Mouse (Mus musculus): Measurements from ENCODE around the gene Mapkap1.

The Mapkap1 gene

DNA sequence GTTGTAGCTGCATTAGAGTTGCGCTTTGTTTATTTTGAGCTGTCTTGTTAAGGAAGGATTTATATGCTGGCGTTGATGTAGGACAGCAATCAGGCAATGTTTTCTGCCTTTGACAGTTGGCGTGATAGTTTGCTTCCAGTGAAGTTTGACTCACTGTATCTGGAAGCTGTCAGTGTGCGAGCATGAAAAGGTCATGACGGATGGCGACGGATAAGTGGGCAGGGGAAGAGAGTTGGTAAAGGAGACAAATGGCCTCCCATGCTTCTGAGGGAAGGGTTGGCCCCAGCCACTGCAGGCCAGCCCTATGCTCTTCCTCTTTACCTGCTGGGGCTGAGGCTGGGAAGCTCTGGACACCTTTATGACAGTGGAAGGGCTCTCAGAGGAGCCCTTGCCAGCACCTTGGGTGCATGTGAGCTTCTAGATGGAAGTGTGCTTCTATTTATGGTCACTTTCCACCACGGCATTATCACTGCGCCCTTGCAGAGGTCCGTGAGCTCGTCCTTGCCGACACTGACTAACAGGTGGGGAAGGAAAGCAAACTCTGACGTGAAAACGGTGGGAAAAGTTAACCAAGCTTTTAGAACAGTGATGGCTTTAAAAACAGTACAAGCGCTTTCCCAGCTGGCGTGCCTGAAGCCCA lies 185.3 kb downstream of the Mapkap1 start:
- no peak for DNase-seq (ENCODE audit: low spot score)

DNA sequence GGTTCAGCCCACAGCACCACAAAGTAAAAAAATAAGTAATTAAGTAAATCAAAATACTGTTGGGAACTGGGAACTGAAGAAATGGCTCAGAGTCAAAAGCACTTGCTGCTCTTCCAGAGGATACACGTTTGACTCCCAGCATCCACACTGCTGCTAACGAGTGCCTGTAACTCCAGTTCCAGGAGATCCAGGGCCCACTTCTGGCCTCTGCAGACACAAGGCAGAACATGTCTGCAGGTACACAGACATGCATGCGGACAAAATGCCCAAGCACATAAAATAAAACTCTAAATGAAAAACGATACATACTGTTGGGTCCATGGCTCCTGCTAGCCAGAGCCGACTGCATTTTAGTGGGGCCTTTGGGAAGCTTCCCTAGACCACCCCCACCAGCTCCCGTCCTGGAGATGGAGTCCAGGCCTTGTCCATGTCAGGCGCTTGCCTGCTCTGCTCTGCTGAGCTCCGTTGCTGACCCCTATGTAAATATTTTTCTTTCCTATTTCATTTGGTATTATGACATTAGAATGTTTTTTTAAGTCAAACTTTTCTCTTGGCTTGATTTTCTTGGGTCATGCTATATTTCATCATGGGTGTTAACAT lies 185.9 kb downstream of the Mapkap1 start:
- no peak for DNase-seq (ENCODE audit: low spot score)

DNA sequence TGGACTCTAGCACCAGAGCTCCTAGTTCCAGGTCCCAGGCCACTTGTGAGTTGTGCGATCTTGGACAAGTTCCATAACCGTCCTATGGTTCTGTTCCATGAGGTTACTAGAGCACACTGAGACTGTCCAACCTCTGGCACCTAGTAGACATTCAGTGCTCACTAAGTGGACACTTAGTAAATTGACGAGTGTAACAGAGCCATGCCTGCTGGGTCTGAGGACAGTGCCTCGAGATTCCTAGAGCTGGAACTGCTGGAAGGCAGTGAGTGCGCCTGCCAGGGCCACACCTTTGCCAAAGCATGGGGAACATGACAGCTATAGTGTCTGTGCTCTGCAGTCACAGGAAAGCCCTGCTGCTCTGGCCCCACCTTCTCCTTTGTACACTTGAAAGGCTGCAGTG lies 187.4 kb downstream of the Mapkap1 start:
- DNase-seq (ENCODE audit: low spot score) = no peak

DNA sequence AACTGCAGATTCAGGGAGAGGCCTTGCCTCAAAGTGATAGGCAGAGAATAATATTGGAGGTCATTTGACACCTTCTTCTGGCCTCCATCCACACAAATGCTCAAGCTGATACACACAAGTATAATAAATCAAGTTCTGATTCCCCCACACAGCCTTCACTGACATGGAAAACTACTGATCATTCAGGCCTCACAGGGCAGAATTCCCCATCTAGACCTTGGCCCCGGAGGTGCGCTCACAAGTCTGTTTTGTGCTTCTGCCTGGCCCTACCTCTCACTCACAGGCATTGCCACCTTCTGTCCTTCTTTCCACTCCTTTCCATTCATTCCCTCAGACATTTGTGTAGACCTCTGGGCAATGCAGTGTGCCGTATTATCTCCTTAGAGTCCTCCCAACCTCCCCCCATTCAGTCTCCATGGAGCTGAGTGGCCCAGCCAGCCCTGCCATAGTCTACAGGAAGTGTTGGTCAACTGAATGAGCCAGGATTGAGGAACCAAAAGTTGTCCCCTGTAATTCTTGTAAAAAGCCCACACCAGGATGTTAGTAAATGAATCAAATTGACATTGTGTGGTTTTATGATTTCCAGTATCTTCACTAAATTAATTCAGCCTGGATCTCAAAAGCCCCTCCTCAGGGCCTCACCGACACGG lies 193.2 kb downstream of the Mapkap1 start:
- DNase-seq (ENCODE audit: low spot score) = no peak

DNA sequence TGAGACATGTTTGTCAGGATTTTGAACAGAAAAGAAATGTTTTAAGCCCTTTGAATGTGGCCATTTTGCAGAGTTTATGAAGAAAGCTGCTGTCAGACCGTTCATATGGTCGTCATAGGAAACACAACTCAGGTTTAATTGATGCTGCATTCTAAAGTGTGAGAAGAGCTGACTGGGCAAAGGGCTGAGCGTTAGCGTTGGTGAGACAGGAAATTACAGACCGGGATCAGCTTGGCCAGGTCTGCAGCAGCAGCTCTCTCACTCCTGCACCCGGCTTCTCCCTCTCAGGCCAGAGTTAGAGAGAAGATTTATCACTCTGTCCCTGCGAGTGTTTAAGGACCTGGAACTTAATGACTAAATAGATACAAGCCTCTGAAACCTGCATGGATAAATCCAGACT lies 194.2 kb downstream of the Mapkap1 start:
- DNase-seq (ENCODE audit: low spot score) = no peak

DNA sequence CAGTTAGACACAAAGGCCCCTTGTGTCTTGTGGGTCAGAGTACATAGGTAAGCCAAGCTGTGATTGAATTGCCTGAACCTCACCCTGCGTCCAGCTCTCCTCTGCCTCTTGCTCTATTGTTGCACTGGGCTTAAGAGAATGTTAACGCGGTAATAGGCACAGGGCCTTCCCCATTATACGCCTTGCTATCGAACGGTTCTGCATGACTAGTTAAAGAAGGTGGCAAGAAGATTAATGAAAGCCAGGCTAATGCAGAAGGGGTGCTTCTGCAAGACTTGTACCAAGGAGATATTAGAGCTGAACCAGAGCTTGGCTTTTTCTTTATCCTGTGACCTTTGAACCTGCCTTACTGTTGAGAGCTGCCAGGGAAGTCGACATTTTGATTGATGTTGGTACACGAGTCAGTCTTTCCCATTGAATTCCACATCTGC lies 195.6 kb downstream of the Mapkap1 start:
- DNase-seq (ENCODE audit: low spot score) = no peak

DNA sequence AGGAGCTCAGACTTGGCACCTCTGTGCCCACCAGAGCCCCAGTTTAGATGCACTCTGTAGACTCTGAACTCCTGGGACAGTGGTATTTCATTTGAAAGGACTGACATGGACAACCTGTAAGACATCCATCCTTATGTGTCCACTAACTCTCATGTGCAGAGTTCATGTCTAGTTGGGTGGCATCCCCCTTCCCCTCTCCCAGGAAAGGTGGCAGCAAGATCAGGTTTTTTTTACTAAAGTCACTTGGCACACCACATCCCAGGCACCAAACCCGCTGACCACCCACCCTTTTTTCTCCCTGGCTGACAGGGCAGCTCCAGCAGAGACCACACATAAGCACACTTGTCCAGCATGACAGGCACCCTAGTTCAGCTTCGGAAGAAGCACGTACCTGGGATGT lies 196.3 kb downstream of the Mapkap1 start:
- no peak for DNase-seq (ENCODE audit: low spot score)

DNA sequence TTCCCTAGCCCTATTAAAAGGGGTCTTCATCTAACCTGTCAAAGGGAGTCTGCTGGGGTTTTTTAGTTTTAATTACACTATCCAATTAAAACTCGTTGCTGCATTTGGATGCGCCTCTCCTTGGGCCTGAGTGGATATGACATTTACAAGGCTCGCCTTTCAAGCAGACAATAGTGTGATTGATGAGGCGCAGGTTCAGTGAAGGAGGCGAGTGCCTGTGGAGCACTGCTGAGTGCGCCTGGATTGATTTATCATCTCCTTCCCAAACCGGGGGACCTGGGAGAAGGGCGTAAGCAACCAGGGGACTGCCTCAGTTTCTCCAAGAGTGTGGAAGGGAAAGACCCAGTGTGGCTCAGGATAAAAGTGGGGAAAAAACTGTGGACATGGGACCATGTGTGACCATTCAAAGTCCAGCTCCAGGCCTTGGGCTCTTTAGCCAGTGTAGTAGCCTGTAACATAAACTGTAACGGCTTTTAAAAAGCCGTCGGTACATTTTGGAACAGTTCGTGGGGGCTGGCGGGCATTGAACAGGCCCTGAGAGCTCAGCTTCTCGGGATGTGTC lies 197.2 kb downstream of the Mapkap1 start:
- no peak for DNase-seq (ENCODE audit: low spot score)

DNA sequence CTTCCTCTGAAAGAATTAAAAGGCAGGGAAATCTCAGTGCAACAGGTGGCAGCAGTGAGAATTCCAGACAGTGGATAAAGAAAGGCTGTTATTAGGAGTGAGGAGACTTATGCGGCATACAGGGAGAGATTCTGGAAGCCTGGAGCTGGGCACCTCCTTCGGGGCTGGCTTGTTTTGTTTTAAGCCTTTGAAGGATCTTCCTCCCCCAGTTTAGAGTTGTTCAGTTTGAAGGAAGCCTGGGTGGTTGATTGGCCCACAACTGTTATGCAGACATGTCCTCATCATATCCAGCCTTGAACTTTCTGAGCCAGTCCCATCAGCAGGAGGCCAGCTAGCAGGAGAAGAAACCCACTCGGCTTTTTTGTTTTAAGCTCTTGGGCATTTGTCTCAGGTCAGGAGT lies 198.5 kb downstream of the Mapkap1 start:
- no peak for DNase-seq (ENCODE audit: low spot score)

DNA sequence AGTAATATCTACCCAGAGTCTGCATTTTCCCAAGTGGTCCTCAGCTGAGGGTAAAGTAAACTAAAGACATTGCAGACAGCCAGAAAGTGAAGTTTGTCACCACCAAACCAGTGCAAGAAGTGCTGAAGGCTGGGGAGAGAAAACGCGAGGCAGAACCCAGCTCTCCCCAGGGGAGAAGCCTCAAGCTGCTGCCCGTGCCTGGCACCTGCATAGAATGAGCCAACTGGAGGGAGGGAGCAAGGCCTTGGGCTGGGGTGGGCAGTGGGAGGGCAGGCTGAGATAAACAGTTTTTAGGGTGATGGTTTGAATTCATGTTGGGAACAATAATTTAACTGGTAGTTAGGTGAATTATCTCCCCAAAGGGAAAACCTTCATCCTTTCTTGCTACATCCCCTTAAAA lies 202.3 kb downstream of the Mapkap1 start:
- no peak for DNase-seq (ENCODE audit: low spot score)

DNA sequence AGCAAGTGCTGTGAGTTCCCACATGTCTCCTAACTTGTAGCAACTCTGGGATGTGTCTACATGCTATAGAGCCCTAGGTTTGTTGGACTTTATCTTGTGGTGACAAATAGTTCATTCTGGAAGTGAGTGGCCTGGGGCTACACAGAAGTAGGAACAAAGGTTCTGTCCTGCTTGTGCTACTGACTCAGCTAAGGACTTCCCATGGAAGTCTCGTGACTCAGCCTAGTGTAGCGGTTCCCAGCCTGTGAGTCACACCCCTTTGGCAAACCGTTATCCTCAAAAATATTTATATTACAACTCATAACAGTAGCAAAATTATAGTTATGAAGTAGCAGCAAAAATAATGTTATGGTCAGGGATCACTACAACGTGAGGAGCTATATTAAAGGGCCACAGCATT lies 202.9 kb downstream of the Mapkap1 start:
- no peak for DNase-seq (ENCODE audit: low spot score)

DNA sequence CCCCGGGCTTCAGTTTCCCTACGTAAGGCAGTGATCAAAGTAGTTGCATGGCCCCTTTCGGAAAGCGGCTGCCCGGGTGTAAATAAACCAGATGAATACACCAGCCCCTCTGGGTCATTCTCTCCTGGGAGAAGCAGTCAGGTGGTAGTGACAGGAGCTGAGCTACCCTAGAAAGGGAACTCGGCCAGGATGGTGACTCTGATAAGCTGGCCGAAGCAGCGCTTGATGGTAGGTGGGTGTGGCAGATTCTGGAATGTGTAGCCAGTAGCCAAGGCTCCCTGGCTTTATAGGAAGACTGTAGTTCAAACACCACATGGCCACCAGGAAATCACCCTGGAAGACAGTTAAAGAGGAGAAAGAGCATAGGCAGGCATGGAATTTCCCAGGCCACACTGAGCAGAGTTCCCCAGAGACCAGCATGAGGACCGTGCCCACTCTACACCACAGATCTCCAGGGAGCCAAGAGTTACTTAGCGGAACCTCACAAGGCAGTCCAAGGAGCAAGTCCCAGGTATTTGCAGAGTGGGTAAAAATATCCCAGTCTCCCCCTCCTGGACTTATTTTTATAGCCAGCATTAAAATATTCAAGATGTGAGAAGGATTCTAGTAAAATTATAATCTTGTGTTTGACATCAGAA lies 214.3 kb downstream of the Mapkap1 start:
- DNase-seq (ENCODE audit: low spot score) = no peak

DNA sequence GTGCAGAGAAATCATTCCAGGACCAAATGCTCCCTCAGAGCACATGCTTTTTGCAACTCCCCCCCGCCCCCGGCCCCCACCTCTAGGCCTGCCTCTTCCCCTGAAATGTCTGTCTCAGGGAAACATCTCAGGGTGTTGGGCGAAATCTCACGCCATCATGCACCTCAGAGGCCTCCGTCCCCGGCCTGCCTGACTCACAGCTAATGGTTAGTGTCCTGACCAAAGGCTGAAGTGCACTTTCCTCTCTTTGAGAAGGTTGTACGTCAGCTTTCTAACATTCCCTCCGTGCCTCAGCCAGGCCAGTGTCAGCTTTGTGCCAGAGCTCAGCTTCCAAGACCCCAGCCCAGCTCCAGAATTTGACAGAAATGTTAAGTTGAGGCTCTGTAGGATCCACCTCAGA lies 214.9 kb downstream of the Mapkap1 start:
- no peak for DNase-seq (ENCODE audit: low spot score)

DNA sequence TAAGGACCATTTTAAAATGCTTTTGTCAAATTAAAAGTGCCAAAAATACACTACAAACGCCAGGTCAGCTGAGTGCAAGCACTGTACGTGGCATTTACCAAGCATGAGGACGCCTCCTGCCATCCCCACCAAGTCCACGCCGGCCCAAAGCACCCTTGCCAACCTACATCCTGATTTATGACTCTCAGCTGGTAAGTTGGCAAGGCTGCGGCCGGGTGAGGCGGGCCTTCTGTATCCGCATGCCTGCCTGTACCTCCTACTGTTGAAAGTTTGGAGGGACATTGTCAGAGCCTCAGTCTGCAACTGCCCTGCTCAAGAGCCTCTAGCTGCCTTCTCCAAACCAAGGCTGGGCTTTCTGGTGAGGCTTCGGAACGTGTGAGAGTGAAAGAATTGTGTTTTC lies 215.9 kb downstream of the Mapkap1 start:
- no peak for DNase-seq (ENCODE audit: low spot score)

DNA sequence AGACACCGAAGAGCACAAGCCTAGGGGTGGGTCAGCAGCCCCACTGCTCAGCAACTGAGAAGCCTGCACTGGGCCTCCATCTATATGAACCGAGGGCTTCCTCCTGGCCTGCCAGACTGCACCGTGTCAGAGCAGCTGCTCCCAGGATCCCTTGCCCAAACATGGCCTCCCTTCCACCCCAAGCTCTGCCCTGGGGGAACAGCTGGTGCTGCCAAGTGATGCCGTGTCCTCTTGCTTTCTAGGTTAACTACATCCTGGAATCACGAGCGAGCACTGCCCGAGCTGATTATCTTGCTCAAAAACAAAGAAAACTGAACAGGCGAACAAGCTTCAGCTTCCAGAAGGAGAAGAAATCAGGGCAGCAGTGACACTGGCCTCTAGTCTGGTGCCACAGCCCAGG lies 216.6 kb downstream of the Mapkap1 start:
- no peak for DNase-seq (ENCODE audit: low spot score)

DNA sequence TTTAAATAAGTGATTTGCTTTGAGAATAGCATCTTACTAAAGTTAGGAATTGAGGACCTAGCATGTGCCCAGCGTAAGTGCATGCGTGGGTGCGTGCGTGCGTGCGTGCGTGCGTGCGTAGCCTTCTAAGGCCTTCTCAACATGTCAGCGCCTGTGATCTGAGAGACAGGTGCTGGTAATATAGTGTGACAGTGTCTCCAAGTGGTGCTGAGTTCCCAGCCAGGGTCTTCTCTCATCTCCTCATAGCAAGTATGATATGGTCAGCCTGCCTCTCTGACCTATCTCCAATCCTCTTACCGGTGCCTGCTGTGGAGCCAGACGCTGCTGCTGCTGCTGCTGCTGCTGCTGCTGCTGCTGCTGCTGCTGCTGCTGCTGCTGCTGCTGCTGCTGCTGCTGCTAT lies 217.5 kb downstream of the Mapkap1 start:
- DNase-seq (ENCODE audit: low spot score) = no peak

DNA sequence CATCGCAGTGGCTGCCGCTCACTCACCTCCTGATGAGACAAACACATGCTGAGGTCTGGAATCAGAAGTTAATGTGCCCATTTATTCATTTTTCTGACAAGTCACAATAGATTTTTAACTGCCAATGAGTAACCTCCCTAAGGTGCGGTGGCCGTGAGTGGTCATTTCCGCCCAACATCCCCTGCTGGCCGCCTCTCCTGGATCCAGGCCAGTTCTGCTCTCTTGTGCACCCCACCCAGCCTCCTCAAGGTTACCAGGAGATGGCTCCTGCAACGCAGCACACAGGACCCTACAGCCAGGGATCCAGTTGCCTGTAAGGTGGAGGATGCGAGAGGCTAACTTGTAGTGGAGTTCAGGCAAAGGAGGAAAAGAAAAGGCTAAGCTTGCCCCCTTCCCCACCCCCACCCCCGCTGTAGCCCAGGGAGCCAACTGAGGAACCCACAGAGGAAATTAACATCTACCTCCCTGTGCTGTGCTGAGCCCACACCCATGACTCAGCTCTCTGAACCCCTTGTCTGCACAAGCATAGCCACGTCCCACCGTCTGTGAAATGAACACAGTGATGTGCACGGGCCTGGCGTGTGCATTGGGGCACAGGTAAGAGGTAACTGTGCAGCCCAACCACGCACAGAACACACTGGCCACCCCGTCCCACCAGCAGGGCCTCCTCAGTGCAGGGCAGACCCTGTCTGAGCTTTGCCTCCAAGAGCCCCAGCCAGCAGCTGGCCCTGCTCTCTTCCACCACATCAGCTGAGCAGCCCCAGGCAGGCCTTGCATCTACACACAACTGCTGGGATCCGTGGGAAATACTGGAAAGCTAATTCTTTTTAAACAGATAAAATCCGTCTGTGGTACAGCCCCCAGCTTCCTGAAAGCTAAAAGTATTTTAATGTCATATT lies 221.0 kb downstream of the Mapkap1 start:
- DNase-seq (ENCODE audit: low spot score) = no peak

DNA sequence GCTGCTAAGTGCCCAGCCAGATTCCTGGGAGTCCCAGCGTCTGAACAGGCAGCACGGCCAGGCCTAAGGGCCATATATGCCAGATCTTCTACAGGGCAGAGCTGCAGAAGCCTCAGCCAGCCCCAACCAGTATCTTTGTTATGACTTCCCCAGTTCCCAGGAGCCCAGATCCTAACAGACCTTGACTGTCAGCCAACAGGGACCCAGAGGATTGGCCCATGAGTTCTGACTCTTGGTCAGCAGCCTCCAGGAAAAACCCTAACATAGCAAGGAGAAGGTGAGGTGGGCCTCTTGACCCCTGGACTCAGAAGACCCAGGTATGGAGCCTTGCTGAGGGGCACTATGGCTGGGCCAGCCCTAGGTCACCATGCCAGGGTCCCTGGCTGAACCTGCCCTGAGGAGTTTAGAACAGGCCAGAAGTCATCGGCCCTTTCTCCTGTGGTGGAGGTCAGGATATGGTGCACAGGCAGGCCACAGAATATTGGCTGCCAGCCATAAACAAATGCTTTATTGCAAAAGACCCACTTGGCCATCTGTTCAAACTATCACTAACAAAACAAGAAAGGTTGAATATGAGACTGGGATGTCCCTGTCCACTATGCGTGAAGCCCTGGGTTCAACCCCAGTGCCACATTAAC lies 222.5 kb downstream of the Mapkap1 start:
- no peak for DNase-seq (ENCODE audit: low spot score)

DNA sequence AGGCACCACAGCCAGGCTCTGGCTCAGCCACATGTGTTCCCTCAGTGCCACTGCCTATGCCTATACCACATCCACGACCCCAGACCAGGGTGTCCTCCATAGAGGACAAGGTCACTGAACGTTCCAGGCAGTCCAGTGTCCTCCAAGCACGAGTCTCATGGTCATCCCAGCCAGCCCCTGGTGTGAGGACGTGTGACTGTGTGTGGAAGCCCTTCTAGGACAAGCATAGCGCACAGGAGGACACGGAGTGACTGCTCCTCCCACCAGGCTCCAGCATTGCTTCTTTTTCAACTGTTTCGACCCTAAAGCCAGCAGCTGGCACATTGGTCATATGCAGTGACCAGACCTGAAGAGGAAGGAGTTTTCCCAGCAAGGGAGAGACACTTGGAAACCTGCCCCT lies 223.2 kb downstream of the Mapkap1 start:
- DNase-seq (ENCODE audit: low spot score) = no peak

DNA sequence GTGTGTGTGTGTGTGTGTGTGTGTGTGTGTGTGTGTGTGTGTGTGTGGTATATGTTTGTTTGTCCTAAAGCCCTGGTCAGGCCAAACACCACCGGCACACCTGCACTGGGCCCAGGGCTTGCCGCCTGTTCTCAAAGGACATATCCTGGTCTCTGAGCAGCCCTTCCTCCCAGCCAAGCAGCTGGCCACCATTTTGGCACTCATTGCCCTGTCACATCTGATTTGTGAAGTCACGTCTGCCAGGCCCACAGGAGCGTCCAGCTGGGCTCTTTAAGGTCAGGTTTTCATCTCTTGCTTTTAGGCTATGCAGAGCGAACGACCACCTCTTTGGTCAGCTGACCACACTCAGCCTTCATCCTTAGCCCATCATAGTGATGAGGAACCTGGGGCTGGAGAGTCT lies 223.9 kb downstream of the Mapkap1 start:
- no peak for DNase-seq (ENCODE audit: low spot score)

DNA sequence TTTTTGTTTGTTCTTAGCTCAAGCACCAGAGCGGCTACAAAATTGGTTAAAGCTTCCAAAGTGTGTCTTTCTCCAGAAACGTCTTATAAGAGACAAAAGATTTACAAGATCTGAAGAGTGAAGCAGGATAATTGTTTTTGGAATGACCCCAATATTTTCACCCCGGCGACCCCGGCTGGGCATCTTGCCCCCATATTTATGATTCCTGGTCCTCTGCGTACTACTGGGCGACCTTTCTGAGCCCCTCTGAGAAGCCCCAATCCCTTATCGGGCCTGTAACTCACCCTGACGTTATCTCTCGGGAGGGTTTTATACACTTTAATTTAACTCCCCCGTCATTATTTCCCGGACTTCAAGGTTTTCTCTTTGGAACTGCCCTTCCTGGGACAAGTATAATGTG lies 225.5 kb downstream of the Mapkap1 start:
- no peak for DNase-seq (ENCODE audit: low spot score)

All from left cerebral cortex, adult 11 months (tissue).